Mouse (Mus musculus): ENCODE results near the gene Map1b.

Gene Map1b

DNA sequence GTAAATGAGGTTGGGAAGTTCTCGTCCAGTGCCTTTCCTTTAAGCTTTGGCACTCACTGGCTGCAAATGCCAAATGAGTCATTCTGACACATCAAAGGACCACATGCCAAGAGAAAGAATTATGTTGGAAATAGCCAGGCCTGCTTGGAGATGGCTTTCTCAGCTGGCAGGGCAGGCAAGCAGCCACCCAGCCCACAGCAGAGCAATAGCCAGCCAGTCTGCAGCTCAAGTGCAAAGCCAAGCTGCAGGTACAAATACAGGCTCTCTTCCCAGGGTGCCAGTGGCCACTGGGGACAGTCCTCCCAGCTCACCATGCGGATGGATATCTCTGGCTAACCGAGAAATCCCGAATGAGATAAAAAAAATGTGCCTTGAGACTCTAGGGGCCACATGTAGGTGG is 12.1 kb upstream of the Map1b start:
- DNase-seq (ENCODE audit: low spot score) = no peak

DNA sequence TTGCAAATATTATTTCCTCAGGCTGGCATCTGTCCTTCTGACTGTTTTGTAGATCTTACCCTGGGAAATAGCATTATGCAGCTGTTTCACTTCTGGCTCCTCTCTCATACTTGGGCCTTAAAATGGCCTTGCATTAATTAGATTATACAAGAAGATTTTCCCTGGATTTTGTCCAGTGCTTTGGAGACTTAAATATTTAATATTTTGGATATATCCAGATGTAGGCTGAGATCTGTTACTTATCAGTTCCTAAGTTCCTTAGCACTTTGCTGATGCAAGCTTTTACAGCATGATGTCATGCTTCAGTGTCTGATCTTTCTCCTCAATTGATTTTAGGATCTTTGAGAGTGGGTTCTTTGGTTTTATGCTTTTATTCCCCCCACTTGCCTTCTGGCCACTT is 11.6 kb upstream of the Map1b start:
- DNase-seq (ENCODE audit: low spot score) = no peak

DNA sequence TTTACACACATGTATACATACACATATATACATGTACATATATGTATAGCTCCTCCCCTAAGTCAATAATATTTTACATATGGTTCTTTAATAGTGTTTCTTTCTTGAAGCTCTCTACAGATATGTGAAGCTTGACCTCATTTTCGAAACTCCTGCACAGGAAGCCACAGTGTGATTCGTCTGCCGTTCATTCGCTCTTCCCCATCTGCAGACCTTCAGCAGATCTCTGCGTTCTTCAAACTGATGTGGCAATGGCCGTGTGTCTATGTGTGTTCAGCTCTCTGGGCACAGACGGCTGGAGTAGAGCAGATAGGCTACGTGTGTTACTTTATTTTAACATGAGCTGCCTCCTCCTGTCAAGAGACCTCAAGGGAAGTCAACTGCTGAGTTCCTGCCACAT is 9.2 kb upstream of the Map1b start:
- DNase-seq (ENCODE audit: low spot score) = no peak

DNA sequence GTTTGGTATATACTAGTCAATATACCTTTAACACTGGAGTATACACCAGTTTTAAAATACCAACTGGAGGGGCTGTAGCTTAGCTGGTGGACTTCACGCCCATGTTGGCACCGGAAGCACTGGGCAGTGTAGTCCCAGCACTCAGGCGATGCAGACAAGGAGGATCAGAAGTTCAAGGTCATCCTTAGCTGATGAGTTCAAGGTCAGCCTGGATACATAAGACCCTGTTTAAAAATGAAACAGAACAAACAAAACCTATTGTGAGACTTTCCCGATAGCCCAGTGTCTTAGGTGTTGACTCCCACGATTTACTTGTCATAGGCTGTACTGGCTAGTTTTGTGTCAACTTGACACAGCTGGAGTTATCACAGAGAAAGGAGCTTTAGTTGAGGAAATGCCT is 1.5 kb upstream of the Map1b start:
- DNase-seq (ENCODE audit: low spot score) = no peak

DNA sequence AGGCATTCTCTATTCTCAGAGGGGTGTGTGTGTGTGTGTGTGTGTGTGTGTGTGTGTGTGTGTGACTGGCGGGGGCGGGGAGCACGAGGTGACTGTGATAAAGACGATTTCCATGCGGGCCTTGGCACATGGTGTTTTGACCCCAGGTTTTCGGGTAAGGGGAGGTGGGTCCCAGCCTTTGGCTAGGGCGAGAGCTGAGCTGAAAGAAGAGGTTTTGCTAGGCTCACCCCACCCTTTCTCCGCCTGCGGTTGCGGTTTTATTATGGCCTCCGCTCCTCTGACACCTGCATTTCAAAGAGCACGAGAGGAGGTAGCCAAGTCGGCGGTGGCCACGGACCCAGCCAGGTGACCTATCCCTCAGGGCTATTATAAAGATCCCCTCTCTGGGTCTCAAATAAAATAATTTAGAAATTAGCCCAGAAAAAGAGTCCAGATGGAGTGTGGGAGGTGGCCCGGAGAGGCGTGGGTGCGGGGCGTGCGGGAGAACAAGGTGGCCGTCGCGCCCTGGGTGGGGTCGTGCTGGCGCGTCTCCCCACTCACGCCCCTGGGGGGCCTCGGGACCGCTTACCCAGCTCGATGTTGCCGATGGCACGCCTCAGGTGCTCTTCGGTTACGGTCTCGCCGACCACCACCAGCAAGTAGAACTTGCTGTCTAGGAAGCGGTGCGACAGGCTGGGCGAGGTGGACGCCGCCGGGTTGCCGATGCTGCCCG is 448 bp downstream of the Map1b start:
- no peak for DNase-seq (ENCODE audit: low spot score)

DNA sequence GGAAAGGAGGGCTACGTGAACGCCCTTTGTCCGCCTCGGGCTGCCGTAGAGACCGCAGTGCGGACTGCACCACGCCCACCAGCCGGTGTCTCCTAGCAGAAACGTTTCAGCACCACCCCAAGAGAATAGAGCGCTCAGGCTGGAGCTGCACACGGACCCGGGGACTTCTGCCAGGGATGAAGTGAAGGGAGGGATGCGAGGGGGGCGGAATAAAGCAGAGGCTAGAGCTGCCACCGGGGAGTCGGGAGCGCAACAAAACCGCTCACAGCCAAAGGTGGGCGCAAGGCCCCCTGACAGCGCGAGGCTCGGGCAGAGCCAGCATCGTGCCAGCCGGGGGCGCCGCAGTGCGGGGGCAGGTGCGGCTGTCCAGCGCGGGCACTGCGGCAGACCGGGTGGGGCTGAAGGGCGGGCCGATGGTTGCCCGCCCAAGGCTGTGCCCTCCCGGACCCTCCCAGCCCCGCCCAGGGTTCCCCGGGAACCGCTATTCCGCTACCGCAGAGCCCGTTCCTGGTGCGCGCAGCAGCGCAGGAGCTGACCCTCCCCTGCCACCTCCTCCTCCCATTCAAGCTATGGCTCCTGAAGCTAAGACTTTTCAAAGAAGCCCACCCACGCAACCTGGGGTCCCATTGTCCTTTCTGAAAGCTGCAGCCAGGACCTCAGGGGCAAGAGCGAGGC is 1.3 kb downstream of the Map1b start:
- no peak for DNase-seq (ENCODE audit: low spot score)

DNA sequence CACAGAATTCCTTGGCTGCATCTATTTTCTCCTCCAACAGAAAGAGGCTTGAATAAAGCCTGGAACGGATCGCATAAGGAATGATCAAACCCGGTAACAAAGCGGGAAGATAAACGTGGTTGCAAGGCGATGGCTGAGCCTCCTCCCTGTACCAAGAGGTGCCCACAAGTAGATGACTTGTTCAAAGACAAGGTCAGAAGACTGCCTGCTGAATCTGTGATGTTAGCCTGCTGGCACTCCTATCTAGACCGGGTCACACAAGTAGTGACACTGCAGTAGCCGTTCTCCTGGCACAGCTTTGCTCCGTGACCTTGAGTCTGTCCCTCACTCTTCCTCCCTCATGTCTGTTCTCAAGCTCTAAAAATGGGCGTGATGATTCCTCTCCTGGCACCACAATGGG is 2.4 kb downstream of the Map1b start:
- DNase-seq (ENCODE audit: low spot score) = no peak

DNA sequence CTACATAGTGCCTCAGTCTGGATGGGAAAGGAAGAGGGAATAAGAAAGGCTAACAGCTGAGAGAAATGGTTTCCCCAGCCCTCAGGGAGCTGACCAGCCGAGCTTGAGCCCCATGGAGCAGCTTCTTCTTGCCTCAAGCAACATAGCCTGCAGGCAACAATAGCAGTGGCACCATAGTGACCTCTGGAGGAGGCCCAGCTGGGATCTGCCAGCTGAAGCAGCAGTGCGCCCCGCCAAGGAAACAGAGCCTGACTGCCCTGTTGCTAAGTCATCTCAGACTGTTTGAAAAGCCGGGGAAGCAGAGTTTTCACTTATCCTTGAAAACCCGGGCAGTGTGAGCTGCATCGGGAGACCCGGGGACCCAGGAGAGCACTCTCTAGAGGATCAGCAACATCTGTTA is 3.2 kb downstream of the Map1b start:
- peak; percentile 11 for DNase-seq (ENCODE audit: low spot score)

DNA sequence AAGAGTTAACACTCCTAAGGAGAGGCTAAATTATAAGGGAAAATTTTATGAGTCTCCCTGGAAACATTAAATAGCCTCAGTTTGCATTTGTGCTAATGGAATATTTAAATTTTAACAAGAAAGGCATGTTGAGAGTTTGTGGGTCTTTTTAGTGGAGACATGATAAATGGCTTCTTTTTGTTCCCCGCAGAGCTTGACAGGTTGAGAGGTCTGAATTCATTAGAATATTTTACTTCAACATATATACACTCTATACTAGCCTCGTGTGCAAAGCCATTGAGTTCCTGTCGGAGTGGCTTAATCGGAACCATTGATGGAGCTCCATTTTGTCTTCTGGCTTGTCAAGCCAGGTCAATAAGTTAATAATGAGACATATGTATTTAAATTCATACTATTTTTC is 6.4 kb downstream of the Map1b start:
- no peak for DNase-seq (ENCODE audit: low spot score)

DNA sequence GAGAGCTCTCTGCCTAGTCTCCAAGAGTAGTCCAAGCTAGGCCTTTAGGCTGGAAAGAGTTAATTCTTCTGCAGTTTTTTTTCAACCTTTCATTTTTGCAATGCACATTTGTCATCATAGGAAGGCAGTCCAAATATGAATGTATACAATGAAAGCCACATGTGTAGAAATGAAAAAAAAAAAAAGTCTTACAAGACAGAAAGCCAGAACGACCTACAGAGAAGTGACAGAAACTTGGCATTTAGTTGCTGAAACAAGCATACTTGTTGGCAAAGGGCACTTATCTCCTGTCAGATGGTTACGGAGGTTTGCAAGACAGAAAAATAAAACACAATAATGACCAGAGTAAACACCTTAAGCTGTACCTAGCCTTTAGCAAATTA is 9.8 kb downstream of the Map1b start:
- DNase-seq (ENCODE audit: low spot score) = no peak

DNA sequence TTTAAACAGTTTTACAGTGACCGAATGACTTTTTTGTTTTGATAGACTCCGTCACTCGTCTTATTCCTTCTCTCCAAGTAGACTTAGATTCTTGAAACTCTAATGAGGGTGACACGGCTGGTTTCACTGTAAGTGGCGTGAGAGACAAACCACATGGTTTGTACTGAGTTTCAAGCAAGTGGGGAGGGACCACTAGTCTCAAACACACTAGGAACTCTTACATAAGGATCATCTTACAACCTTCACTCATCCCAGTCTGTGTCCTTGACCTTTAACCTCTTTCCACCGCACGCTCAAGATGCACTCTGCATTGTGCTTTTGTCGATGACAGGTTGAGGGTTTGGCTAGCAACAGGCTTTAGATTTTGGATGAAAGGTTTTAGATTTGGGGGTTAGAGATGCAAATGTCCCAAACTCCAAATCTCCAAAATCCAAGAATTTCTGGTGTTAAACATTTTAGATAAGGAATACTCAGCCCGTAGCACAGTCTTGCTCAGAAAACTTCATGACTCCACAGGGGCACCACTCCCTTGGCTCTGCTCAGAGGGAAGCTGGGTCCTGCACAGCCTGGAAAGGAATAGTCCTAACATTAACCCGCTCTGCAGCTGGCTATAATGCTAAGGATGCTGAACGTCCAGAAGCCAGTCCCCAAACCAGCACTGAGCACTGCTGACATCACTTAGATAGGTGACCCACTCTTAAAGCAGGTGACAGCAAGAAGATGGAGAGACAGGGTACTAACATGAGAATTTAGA is 10.3 kb downstream of the Map1b start:
- DNase-seq (ENCODE audit: low spot score) = no peak

DNA sequence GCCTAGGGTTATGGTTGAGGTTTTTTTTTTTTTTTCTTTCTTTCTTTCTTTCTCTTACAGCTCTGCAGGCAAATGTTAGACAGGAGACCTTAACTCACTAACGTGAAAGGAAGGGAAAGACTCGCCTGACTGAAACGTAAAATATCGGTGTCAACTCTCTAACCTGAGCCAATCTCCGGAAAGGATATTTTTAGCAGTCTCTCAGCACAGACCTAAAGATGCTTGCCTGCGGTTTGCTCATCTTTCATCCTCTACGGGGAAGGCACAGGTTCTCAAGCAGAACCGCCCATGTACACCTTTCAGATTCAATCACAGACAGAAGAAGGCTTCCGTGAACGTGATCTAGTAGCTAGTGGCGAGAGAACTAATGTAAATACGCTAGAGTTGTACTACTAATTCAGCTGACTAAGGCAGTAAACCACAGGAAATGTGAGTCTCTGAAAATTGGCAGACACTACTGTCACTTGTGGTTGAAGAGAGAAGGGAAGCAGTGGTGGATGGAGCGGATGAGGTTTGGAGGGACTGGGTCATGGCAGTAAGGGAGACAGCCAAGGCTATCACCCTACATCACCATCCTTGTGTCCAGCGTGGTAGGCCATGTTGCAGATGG is 12.9 kb downstream of the Map1b start:
- DNase-seq (ENCODE audit: low spot score) = no peak

DNA sequence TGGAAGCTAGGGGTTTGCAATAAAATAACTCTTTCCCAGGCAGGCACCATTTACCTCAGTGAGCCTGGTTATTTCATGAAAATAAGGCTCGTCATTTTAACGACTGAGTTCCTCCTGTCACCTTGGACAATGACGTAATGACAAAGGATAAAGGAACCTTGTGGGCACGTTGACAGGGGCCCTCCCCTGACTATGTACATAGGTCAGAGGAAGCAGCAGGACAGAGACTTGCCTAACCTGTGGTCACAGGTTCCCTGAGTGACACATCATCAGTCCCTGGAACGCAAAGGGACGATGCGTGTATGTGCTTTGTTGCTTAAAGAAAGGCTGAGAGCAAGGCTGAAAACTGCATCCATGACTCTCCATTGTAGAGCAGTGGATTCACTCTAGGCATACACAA is 13.4 kb downstream of the Map1b start:
- DNase-seq (ENCODE audit: low spot score) = no peak

DNA sequence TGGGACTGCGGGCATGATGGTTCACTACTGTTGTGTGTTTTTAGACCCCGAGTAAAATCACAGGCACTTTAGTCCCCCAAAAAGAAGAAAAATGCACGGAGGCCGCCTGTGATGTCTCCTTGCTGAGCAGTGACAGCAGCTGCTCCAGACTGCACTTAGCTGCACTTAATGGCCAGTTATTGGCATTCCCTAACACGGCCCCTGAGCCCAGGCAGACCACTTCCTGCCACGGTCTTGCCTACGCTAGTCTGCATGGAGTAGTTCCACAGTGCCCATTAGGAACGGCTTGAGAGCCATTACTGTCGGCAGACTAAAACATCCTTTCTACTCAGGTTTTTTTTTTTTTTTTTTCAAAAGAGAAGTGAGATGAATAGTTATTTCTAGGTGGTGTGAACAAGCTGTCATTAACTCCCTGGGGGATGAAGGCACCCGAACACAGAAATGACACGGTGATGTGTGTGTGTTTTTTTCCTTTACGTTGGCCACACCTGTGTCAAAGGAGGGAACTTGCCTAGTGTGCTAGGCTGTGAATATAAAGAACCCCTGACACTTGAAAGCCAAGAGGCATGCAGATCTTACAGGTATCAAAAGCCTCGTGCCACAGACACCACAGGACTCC is 14.1 kb downstream of the Map1b start:
- DNase-seq (ENCODE audit: low spot score) = no peak

DNA sequence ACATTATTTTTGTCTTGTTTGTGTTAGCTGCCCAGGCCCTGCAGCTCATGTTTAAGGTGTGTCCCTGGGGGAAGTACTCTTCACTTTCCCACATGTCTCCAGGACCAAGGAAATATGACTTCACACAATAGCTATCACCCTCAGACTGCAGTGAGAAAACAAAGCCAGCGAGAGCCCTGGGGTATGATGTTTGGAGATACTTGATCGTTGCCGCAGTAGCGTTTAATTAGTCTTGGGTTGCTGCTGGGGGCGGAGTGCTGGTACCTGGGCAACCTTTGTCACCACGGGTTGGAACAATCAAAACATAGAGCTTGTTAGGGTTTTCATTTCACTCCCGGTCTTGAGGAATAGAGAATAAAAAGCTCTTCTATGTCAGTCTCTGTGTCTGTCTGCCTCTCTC is 14.9 kb downstream of the Map1b start:
- no peak for DNase-seq (ENCODE audit: low spot score)

DNA sequence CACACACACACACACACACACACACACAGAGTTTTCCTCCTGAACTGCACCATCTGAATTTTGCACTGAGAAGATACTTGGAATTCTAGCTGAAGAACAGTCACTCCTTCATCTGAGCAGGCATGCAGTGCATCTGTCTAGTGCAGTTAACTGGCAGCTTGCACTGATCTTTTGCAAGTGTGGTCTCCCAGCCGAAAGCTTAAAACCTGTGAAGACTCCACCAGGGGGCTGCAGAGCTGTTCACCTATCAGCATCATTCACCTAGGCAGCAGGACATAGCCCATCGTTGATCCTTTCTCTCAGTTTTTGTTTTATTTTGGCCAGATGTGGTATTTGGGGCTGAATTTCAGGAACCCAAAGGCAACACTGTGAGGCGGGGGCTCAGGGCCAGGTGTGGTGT is 15.7 kb downstream of the Map1b start:
- DNase-seq (ENCODE audit: low spot score) = no peak

DNA sequence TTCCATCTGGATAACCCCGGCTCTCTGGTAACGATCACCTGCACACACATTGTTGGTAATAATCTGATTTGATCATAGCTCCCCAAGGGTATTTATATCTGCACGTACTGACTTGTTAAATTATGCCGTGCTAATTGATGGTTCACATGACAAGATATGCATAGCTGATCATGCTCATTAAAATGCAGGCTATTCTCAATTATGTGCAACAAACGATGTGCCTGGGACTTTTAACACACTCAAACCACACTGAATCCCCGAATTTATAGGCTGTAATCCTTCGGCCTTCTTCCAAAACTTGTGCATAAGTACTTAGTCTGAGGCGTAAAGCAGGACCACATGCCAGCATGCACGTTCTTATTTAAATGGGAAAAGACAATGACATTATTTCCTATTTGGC is 16.6 kb downstream of the Map1b start:
- no peak for DNase-seq (ENCODE audit: low spot score)

DNA sequence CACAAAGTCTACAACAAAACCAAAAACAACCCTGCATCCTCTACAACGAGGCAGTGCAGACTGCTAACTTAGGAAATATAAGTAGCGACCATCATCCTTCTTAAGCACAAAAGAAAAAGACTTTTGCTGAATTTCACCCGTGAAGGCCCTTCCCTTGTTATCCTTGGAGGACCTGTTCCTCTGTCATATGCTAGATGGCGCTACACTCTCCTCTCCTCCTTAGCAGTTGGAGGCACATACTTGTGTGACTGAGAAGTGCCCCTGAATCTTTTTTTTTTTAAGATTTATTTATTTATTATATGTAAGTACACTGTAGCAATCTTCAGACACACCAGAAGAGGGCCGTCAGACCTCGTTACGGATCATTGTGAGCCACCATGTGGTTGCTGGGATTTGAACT is 20.2 kb downstream of the Map1b start:
- no peak for DNase-seq (ENCODE audit: low spot score)

DNA sequence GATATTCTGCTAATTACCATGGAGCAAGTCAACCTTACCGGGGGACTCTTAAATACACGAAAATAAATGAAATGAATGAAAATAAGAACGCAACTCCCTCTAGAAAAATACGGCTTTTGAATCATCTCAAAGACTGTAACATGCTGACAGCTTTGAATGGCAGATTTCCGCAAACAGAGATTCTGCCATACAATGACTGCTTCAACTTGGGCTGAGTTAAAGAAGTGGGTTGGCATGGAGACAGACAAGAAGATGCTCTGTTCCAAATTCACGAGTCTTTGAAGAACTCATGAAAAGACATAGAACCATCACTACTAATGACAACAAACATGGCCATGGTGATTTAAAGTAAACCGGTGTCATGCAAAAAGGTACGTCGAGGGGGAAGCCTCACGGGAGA is 21.9 kb downstream of the Map1b start:
- no peak for DNase-seq (ENCODE audit: low spot score)

DNA sequence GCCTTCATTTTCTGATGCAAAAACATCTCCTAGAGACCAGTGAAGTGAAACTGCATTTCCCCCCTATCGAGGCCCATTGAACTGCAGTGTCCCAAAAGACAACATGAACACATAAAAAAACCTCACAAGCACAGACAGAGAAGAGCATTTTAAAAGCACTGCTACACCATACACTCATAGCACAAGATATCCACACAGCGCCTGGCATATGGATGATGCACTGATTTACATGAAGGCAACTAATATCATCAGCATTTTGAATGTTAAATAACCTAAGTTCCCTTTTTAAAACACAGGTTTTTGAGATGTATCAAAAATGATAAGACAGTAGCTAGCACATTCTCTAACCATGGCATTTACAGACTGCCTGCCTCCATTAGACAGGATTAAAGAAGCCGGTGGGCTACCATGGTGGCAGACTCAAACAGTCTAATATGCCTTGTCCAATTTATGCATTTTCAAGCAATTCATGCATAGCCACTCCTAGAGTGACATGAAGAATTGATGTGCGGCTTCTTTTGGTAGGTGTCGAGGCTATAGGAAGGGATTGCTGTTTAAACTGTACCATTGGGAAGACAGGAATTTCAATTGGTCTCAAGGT is 22.9 kb downstream of the Map1b start:
- no peak for DNase-seq (ENCODE audit: low spot score)

DNA sequence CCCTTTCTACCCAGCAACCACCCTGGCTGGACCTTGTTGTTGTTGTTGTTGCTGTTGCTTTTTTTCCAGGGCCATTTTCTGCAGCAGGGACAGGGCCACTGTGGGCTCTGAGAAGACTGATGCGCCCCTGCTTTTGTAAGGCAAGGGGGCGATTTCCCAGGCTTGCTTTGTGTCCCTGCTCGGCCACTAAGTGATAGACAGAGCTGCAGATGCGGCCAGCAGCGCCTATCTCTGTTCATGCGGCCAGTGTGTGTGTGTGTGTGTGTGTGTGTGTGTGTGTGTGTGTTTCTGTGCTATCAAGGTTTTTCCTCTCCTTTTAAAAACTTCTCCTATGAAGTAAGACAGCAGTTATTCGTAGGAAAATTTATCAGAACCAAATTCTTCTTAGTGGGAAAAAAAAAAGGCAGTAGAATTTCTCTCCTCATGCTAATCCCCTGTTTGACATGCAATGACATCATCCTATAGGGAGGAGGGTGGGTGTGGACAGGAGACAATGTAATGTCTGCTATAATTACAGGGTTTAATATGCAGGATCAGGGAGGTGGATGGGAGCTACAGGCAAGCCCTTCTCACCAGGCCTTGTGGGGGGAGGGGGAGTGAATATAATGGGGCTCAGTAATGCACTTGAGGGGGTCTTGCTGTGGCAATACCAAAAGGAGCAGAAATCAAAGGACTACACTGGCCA is 23.6 kb downstream of the Map1b start:
- DNase-seq (ENCODE audit: low spot score) = no peak

DNA sequence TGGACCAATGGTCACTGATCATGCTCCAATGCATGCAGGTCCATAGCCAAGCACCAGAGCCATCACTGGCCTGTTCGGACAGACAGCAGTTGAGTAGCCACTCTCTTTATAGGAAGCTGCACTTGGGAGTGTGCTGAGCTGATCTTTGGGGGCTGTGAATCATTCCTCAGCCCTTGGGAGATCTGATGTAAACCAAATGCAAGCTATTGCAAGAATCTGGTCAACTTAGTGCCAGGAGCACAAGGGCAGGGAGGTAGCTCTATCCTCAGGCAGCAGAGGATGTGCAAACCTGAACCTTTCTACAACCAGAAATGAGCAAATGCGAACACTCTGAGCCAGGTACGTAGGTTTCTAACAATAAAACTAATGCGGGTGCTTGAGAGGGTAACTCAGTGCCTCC is 26.3 kb downstream of the Map1b start:
- DNase-seq (ENCODE audit: low spot score) = no peak

All from urinary bladder, postnatal 10 days (tissue).